Mouse (Mus musculus) inflammation-experienced regulatory T-cells, adult 6 months (primary cell): Measurements from ENCODE around the gene Sin3a. TPM values are rescaled to one million over a fixed set of nuclear protein-coding genes. Genes with fewer than 3 reads are reported as not detected.

Source experiments
- ATAC-seq: one replicate; pipeline ENCODE4 v1.8.0; 2017
- polyA plus RNA-seq, 3 experiments: library from polyadenylated mRNA; unstranded; fragments of 100-300 nt; shearing (Covaris generic); gene quantifications; one replicate each; pipeline ENCODE4 v1.2.1; 2017

Sin3a gene
- polyA plus RNA-seq: 10 to 100 TPM; 28.8 to 50.7 (median 38.9) TPM

- no peak for ATAC-seq
These were observed at the start of gene Sin3a for GRCm38 (mm10) chr9:57071801-57072351. Gene Sin3a (plus strand): TSS chr9:57072040.

- no peak for ATAC-seq
These were observed 40.1 kb upstream of the Sin3a start for GRCm38 (mm10) chr9:57031756-57032155.

DNA sequence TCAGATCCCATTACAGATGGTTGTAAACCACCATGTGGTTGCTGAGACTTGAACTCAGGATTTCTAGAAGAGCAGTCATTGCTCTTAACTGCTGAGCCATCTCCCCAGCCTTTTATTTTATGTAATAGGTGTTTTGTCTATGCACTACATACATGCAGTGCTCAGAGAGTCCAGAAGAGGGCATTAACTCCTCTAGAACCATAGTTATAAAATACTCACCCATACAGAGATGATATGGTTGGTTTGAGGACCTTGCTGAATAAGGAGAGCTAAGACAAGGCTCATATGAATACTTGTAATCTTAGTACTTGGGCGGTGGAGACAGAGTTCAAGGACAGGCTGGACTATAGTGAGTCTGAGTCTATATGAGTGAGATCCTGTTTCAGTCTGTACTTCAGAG lies 15.6 kb upstream of the Sin3a start:
- peak; percentile 77 for ATAC-seq

DNA sequence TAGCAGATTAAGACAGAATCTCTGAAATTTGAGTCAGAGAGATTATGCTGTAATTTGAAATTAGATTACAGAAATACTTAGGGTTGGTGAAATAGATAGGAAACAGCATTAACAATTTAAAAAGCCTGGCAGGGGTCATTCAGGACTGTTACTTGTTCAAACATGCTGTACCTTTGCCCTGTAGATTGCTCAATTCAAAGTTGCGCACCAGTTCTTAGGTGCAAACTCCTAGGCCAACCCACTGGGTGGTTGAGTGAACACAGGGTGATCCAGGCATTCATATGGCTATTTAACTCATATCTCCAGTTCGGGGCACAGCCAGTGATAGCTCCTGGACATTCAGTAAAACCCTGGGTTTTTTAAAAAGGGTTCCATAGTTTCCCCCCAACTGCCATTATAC lies 7.7 kb upstream of the Sin3a start:
- no peak for ATAC-seq

GRCm38 (mm10) chr9:57068266-57068665 lies 3.6 kb upstream of the Sin3a start:
- no peak for ATAC-seq

- no peak for ATAC-seq
These were observed 1.6 kb upstream of the Sin3a start for GRCm38 (mm10) chr9:57070262-57070661.

DNA sequence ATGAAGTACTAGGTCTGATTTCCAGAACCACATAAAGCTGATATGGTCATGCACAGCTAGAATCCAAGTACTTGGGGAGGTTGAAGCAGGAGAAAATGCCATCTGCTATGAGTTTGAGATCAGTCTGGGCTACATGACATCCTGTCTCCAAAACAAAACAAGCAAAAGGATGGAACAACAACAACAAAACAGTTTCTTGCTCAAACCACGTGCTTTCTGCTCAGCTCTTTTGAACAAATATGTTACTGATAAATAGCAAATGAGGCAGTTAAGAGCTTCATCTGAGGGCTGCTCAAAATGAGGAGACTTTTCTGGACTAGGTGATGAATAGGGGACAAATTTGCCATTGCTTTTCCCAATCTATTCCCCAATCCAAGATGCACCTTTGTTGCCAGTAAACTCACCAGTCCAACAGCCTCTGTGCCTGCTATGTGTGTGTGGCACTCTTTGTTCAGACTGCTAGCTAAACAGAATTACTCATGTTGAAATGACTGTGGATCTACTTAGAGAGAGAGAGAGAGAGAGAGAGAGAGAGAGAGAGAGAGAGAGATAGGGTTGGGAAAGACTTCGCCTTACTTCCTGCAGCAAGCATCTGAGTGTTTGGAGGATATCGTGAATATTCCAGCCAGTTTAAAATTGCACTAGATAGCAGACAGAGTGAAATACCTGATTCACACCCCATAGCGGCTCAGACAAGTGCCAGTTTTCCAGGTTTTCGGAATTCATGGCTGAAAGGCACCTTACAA lies 867 bp upstream of the Sin3a start:
- no peak for ATAC-seq

- no peak for ATAC-seq
These were observed 717 bp downstream of the Sin3a start for GRCm38 (mm10) chr9:57072526-57072988.

GRCm38 (mm10) chr9:57072989-57073789 lies 1.3 kb downstream of the Sin3a start:
- peak; percentile 55 for ATAC-seq

DNA sequence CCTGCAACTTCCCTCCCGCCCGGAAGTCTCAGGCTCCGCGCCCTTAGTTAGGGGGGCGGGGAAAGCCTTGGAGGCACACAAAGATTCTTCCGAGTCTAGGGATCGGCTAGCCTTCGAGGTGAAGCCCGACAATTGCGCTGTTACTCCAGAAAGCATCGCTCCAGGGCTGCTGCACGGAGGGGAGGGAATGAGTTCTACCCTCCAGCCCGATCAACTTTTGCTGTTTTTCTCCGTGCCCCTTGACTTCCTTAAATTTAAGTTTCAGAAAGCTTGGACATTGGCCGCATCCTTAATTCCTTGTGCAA lies 1.9 kb downstream of the Sin3a start:
- ATAC-seq: no peak

- ATAC-seq: no peak
These were observed 2.5 kb downstream of the Sin3a start for GRCm38 (mm10) chr9:57074171-57074821.

GRCm38 (mm10) chr9:57074822-57075603 lies 3.2 kb downstream of the Sin3a start:
- no peak for ATAC-seq

DNA sequence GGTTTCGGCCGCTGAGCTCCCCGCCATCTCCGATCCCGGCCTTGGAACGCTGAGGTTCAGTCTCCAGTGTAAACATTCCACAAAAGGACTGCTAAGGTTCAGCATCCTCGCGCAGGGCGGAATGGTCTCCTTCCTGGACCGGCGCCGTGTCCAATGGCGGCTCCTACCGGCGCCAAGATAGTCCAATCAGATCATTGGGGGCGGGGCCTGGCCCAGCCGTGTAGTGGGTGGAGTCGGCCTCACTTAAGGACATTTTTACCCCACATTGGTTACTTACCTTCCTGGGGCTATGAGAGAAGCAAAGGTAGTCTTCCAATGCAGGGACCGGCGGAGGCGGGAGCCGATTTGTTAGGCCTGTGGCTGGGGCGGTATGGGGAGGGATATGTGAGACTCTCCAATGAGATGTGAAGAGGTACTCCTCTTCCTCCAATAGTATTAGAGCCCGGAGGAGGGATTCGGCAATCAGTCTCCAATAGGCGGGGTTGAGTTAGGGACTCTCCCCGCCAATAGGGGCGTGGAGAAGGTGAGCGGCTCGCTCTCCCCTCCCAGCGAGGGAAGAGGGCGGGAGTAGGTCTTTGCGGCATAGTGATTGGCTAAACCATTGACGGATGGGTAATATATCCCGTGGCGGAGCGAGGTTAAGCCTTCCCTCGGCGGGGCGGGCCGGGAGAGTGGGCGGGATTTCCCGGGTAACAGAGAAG lies 4.0 kb downstream of the Sin3a start:
- ATAC-seq: peak; percentile 68

- no peak for ATAC-seq
These were observed 5.1 kb downstream of the Sin3a start for GRCm38 (mm10) chr9:57076701-57077660.

DNA sequence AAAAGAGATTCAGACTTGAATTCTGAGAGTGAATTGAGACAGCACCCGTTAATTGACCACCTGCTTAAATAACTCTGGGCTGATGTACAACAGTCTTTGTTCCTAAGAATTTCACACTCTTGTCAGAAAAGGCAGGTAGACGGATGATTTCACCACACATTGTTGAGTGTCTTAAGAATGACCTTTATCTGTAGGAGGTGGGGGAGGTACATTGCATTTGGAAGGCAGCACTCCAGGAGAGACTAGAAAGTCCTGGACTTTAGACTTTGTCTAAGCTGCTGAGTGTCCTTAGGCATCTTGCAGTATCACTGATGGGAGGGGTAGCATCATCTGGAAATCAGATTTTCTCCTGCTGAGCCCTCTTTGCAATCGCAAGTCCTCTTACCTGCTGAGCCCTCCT lies 10.4 kb downstream of the Sin3a start:
- no peak for ATAC-seq

- ATAC-seq: no peak
These were observed 45.5 kb downstream of the Sin3a start for GRCm38 (mm10) chr9:57117261-57117755.

DNA sequence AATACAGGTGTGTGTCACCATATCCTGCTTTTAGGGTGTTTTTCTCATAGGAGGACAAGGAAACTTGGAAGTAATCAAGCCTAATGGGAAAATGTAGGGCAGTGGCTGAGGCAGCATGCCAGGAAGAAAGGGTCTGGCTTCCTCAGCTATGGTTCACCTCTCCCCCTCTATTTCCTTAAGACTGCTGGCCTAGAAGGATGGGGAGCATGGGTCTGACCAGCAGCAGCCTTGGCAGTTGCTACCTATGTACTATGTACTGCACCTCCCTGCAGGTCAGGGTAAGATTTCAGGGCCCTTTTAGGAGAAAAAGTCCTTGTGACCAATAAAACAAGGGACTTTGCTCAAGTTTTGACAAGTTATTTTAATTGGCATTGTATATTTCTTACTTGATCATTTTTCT lies 57.8 kb downstream of the Sin3a start:
- no peak for ATAC-seq

DNA sequence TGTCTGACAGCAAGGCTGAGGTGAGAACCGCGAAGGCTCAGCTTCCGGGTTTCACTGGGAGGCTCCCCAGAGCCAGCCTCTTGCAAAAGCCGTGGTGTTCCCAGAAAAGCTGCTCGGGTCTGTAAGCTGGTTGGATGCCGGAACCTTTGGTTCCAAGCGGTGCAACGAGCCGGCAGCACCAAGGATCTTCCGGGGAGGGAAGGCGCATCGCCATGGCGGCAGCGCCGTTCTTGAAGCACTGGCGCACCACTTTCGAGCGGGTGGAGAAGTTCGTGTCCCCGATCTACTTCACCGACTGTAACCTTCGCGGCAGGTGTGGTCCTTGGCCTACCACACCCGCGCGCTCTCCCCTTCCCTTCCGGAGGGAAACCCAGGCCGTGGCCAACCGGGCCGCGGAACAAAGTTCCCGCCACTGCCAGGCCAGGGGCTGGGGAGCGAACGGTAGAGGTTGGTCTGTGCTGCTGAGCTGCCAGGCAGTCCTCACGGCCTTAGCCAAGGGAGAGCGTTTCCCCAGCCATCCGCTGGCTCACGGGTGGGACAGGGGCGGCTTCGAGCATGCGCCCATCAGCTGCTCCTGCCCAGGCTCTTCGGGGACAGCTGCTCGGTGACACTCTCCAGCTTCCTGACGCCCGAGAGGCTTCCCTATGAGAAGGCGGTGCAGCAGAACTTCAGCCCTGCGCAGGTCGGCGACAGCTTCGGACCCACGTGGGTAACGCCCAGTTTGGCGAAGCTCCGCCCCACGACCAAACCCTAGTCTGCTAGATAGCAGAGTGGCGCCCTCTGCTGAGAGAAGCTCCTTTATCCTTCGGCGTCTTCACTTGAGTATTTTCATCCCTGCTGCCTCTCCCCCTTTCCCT lies 59.0 kb downstream of the Sin3a start, which contains the start of gene Man2c1:
Gene Man2c1 (plus strand): TSS at position 114 of the 857 bp plus-strand sequence.
- ATAC-seq: peak; percentile 86

GRCm38 (mm10) chr9:57137246-57137645 lies 65.4 kb downstream of the Sin3a start:
- no peak for ATAC-seq
